Mouse (Mus musculus) erythroblast, embryonic 14.5 days (primary cell): ENCODE measurements around the gene Emb. TPM values are rescaled to one million over a fixed set of nuclear protein-coding genes. Genes with fewer than 3 reads are reported as not detected.

Source experiments
- H3K27me3 ChIP-seq: 2 replicates; pipeline ENCODE4 v1.6.1; 2012; ENCODE audit warnings: inconsistent platforms; ENCODE audit not compliant: control insufficient read depth
- H3K36me3 ChIP-seq: 2 replicates; pipeline ENCODE4 v1.6.1; 2012; ENCODE audit warnings: mild to moderate bottlenecking, inconsistent platforms; ENCODE audit not compliant: control insufficient read depth
- H3K4me1 ChIP-seq: 2 replicates; pipeline ENCODE4 v1.6.1; 2012; ENCODE audit warnings: inconsistent platforms; ENCODE audit not compliant: control insufficient read depth
- H3K4me3 ChIP-seq: replicated peaks from 2 replicates; pipeline ENCODE3; 2012; ENCODE audit warnings: moderate library complexity, mild to moderate bottlenecking, inconsistent platforms
- H3K9me3 ChIP-seq: 2 replicates; pipeline ENCODE4 v1.6.1; 2012; ENCODE audit warnings: low read length, inconsistent platforms, mixed read lengths; ENCODE audit not compliant: control insufficient read depth
- GATA1 ChIP-seq: IDR thresholded peaks from 2 replicates; pipeline ENCODE4 v1.6.1; 2012; ENCODE audit warnings: low read length, inconsistent platforms, mixed read lengths
- TAL1 ChIP-seq: IDR thresholded peaks from 3 replicates; pipeline ENCODE4 v1.6.1; 2012; ENCODE audit warnings: low read length, inconsistent platforms, mixed read lengths
- polyA plus RNA-seq: library from polyadenylated mRNA; stranded (reverse); fragments of >175 nt; gene quantifications from 2 replicates; pipeline ENCODE4 v1.2.3, GENCODE M21; 2012

The Emb gene
- polyA plus RNA-seq, 1 experiment, result 3.6 TPM

- TF ChIP-seq GATA1, result no peak
- TF ChIP-seq TAL1, result no peak
- Histone ChIP-seq H3K36me3 (no peaks in the 10 kb centered on the region), H3K9me3 (no peaks in the 10 kb centered on the region), H3K27me3 (no peaks in the 10 kb centered on the region), H3K4me3 (no peak overlapping the region), H3K4me1 (no peaks in the 10 kb centered on the region)
Observed at GRCm38 (mm10) chr13:117197666-117198065, 10.7 kb upstream of the Emb start.

DNA sequence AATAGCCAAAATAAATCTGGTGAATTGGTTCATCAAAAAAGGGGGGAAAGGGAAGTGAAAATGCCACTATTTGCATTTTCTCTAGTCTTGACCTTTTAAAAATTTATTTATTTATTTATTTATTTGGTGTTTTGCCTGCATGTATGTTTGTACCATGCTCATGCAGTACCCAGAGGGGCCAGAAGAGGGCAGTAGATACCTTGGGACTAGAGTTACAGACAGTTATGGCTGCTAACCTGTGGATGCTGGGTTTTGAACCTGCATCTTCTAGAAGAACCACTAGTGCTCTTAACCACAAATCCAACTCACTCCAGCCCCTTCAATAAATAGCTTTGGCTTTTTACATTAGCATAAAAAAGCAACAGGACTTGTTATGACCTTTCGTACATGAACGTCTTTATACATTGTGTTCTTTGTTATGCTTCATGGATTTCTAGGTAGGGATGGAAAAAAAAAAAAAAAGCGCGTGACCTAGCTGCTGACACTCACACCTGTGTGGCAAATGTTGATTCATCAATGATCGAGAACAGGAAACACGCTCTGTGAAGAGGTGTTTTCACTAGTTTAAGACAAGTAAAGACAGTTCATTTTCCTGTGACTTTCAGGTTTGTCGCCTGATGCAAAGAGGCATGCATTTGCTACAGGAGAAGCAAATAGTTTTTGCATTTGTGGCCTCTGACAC, 9.8 kb upstream of the Emb start:
- Histone ChIP-seq H3K4me3 (no peak overlapping the region), H3K4me1 (peaks cover 3% of the 10 kb centered on the region), H3K36me3 (no peaks in the 10 kb centered on the region), H3K9me3 (no peaks in the 10 kb centered on the region), H3K27me3 (no peaks in the 10 kb centered on the region)
- no peak for TF ChIP-seq GATA1
- no peak for TF ChIP-seq TAL1

DNA sequence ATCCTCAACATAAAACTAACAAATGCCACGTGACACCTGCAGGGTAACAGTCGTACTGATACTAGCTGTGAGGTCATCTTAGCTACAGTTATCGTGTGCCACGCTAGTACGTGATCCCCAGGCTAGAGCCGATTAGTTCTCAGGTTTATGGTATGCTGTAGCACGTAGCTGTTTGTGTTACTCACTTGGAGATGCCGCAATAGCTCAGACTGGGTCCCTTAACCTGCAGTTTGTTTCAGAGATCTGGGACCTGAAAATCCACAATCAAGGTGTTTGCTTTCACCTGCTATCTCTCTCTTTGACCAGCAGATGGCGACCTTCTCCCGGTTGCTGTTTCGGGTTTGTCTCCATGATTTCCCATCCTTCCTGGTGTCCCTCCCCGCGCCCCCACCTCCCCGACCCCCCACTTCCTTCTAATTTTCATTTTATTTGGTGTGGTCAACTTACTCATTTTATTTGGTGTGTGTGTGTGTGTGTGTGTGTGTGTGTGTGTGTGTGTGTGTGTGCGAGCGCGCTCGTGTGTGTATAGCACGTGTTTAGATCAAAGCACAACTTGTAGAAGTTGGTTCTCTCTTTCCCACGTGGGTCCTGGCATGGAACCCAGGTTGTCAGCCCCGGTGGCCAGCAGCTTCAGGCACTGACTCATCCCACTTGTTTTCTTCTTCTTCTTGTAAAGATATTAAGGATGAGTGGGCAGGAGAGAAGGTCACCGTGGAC, 5.4 kb upstream of the Emb start:
- no peaks in the 10 kb centered on the region for H3K36me3 ChIP-seq
- no peak for TF ChIP-seq GATA1
- TF ChIP-seq TAL1, result no peak
- H3K4me3 ChIP-seq, result no peak overlapping the region
- H3K9me3 ChIP-seq, result no peaks in the 10 kb centered on the region
- H3K4me1 ChIP-seq, result peaks cover 18% of the 10 kb centered on the region
- no peaks in the 10 kb centered on the region; the same call in 1 of the 2 replicates for H3K27me3 ChIP-seq

DNA sequence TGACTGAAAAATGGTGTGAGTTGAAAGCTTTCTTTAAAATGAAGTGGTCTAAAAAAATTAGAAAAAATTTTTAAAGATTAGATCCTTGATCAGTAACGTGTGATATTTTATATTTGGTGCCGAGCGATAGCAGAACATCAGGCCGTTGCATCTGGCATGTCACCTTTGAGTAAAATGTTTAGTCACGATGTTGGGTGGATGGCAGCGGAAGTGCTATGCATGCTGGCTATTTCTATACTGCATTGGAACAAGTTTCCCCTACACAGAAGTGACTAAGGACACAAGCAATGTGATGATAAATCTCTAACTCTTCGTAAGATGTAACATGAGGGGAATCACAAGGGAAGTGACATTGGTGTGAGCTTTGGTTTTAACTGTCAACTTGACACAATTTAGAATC, 3.7 kb upstream of the Emb start:
- peaks cover 33% of the 10 kb centered on the region for H3K4me1 ChIP-seq
- H3K9me3 ChIP-seq, result no peaks in the 10 kb centered on the region
- TF ChIP-seq GATA1 (no peak), TAL1 (no peak)
- no peak overlapping the region for H3K4me3 ChIP-seq
- no peaks in the 10 kb centered on the region for H3K36me3 ChIP-seq
- H3K27me3 ChIP-seq, result no peaks in the 10 kb centered on the region; the same call in 1 of the 2 replicates

DNA sequence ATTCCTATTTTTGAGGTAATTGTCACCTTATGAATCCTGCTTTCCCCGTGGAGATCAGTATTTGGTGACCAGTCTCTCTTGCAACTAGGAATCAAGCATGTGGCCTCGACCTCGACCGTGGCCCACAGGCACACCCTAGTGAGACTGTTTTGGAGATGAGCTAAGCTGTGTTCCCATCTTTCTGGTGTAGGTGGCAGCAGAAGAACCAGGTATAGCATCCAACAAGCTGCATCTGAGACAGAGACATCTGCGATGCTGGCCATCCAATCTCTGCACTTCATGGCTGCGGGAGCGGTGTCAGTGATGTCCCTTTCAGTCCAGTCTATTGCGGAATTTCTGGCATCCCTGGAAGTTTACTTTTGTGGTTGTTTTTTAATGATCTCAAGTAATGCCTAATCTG, 2.3 kb upstream of the Emb start:
- Histone ChIP-seq H3K27me3 (no peaks in the 10 kb centered on the region; the same call in 1 of the 2 replicates), H3K9me3 (no peaks in the 10 kb centered on the region)
- TF ChIP-seq GATA1 (no peak), TAL1 (no peak)

DNA sequence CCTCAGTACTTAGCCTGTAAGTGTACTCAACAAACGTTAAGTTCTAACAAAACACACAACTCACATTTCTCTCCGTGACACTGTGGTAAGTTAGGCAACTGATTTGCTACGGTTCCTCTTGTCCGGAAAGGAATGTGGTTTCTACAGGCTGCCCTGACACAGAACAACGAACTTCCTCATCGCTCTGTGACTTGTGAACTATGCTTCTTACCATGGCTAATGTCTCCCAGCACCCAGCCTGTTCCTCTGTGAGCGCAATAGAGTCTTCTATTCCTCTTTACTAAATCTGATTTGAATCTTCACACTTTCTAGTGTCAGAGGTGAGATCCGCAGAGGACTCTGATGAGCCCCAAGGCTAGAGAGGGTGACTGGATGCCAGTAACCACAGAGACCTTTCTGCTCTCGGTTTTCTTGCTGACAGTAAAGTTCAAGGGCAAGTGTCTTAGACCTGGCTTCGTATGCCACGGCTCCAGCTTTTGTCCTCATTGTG, 3.1 kb downstream of the Emb start:
- peaks cover 61% of the 10 kb centered on the region for H3K4me1 ChIP-seq

More for the DNA sequence above, 2.3 kb upstream of the Emb start:
- Histone ChIP-seq H3K4me3 (no peak overlapping the region), H3K36me3 (no peaks in the 10 kb centered on the region), H3K4me1 (peaks cover 34% of the 10 kb centered on the region)

GRCm38 (mm10) chr13:117215481-117215880, 7.1 kb downstream of the Emb start:
- no peaks in the 10 kb centered on the region for H3K36me3 ChIP-seq
- H3K9me3 ChIP-seq, result no peaks in the 10 kb centered on the region
- H3K27me3 ChIP-seq, result peaks cover 12% of the 10 kb centered on the region
- H3K4me1 ChIP-seq, result peaks cover 78% of the 10 kb centered on the region
- no peak for TF ChIP-seq GATA1
- no peak for TF ChIP-seq TAL1
- no peak overlapping the region for H3K4me3 ChIP-seq

More for the DNA sequence above, 3.1 kb downstream of the Emb start:
- Histone ChIP-seq H3K36me3 (no peaks in the 10 kb centered on the region), H3K9me3 (no peaks in the 10 kb centered on the region), H3K27me3 (no peaks in the 10 kb centered on the region), H3K4me3 (no peak overlapping the region)
- no peak for TF ChIP-seq GATA1
- no peak for TF ChIP-seq TAL1

DNA sequence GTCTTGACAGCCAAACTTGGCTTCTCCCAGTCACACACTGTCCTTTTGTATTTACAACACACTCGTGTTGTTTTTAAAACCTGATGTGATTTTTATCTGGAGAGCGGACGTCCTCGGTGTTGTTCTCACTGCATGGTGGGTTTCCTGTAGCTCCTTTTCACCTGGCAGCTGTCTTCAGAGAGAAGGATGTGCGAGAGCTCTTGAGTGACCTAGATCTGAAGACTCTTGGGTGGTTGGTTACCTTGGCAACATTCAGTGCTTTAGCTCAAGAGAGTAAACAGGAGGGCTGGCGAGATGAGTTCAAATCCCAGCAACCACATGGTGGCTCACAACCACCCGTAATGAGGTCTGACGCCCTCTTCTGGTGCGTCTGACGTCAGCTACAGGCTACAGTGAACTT, 7.8 kb downstream of the Emb start:
- no peaks in the 10 kb centered on the region for H3K36me3 ChIP-seq
- H3K27me3 ChIP-seq, result peaks cover 19% of the 10 kb centered on the region
- TF ChIP-seq GATA1 (no peak), TAL1 (no peak)
- H3K4me1 ChIP-seq, result peaks cover 78% of the 10 kb centered on the region
- no peak overlapping the region for H3K4me3 ChIP-seq
- H3K9me3 ChIP-seq, result no peaks in the 10 kb centered on the region

DNA sequence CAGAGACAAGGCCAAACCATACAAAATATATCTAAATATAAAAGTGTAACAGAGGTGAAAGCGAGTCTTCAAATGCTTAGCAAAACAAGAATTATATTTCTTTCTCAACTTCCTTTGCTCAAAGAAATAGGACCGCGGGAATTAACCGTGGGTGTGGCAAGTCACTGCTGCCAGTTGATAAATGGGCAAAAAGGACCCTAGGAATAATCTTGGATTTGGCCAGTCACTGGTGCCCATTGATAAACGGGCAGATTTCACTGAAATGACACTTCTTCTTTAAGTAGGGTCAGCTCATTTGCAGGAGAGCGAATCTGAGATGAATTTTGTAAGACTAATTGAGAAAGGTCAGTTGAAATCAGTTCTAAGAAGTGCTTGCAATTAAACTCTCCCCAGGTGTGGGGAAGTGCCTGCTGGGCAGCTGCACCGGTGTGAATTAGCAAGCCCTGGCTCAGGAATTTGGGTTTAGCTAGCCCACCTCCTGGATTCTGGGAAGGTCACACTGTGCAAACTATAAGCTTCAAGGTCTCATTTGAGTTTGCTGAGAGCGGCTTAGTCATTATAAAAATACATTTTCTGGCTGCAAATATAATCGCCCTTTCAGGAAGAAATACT, 8.5 kb downstream of the Emb start:
- Histone ChIP-seq H3K4me1 (peaks cover 72% of the 10 kb centered on the region), H3K27me3 (peaks cover 26% of the 10 kb centered on the region), H3K36me3 (no peaks in the 10 kb centered on the region), H3K9me3 (no peaks in the 10 kb centered on the region), H3K4me3 (peak overlapping the region; percentile 36)
- TF ChIP-seq TAL1, result peak; percentile 63
- TF ChIP-seq GATA1, result peak; percentile 45; the same call in 1 of the 2 replicates
